Mouse (Mus musculus): ENCODE measurements at regions not wholly inside any gene's neighbourhood (a gene's known extent, or its start where the extent isn't known, plus 50 kb on each side); places are given as distances from the start of the nearest gene placed in this dataset.

- TF ChIP-seq CTCF (IDR thresholded peaks at IDR 0.05; ENCODE audit: borderline replicate concordance, insufficient read depth, low read depth, low read length) (no peak), POLR2A (IDR thresholded peaks at IDR 0.05; ENCODE audit: borderline replicate concordance, insufficient read depth, low read length) (no peak)
These were observed 218.0 kb downstream of the Pten start for GRCm38 (mm10) chr19:32975303-32975702.
